Mouse (Mus musculus) retina, postnatal 1 day (tissue): ENCODE results near the gene Ccne1.

Experiments used
- DNase-seq: peaks from one replicate; pipeline ENCODE4 v3.0.0-alpha.2; 2012

Gene Ccne1

GRCm38 (mm10) chr7:38093101-38093500 is 14.2 kb downstream of the Ccne1 start:
- DNase-seq = peak; percentile 61

- DNase-seq = no peak
These were observed 17.2 kb downstream of the Ccne1 start for GRCm38 (mm10) chr7:38089930-38090675.

DNA sequence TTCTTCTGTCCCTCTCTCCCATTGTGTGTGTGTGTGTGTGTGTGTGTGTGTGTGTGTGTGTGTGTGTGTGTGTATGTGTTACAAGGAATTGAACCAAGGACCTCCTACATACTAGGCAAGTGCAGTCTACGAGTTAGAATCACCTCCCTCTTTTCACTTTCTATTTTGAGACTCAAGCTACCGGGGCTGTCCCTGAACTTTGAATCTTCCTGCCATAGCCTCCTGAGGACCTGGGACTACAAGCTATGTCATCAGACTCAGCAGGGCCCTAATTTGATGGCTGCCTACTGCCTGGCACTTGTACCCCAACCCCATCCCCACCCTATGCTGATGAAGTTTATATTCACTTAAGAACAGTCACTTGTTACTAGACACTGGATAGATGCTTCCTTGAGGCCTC is 18.9 kb downstream of the Ccne1 start:
- DNase-seq = no peak

DNA sequence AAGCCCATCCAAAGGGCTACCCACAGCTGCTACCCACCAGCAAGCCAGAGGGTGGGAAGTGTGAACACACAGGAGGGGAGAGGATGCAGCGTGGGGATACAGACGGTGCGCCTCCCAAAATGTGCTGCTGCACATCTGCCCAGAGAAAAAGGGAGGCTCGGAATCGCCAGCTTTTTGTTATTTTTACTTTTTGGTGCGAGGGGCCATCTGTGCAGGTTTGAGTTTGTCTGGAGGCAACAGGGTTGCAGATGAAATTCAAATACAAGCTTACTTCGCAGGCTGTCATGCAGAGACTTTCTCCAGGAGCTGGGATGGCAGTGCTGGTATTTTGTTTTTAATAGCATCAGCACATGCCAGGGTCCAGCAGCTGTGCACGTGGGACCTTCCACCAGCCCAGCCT is 19.5 kb downstream of the Ccne1 start:
- no peak for DNase-seq

GRCm38 (mm10) chr7:38086401-38086800 is 20.9 kb downstream of the Ccne1 start:
- no peak for DNase-seq

GRCm38 (mm10) chr7:38085573-38086211 is 21.6 kb downstream of the Ccne1 start:
- DNase-seq = peak; percentile 67

DNA sequence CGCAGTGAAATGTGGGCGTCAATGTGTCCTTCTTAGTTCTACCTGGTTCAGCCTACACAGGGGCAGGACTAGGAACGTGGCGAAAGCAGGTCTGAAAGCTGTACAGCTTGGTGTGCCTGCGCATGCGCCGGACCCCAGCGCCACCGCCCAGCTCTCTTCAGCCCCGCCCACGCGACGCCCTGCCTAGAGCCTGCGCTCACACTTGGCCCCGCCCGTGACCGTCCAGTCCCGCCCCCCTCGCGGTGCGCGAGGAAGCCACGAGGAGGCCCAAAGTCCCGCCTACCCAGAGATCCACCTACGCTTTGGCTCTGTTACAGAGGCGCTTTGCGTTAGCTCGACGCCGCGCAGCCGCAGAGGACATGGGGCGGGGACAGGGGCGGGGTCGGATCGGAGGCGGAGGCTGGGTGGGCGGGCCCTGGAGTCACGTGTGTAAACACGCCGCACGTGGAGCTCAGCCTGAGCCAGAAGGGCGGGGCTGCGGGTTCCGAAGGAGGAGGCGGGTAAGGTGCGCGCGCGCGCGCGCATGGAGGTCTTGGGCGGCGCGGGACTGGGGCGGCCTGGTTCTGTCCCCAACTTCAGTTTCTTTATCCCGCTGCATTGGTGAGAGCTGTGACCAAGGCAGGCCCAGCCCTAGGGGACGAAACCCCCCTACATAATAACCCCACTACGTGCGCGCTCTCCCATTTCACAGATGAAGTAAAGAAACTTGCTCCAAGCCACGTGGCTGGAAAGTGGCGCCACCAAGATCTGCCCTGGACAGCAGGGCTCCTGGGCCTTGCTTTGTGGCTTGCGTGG is 22.4 kb downstream of the Ccne1 start:
- DNase-seq = peak; percentile 99

DNA sequence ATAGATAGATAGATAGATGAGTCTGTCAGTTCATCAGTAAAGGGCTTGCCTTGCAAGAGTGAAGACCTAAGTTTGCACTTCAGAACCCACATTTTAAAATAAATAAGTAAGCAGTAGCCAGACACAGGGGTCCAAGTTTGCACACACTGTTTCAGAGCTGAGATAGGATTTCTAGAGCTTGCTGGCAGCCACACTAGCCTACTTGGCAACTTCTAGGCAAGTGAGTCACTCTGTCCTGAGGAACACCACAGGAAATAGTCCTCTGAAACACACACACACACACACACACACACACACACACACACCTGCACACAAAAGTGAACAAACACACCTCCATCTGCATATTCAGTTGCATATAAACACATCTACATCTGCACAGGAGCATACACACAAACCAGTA is 24.4 kb downstream of the Ccne1 start:
- no peak for DNase-seq

DNA sequence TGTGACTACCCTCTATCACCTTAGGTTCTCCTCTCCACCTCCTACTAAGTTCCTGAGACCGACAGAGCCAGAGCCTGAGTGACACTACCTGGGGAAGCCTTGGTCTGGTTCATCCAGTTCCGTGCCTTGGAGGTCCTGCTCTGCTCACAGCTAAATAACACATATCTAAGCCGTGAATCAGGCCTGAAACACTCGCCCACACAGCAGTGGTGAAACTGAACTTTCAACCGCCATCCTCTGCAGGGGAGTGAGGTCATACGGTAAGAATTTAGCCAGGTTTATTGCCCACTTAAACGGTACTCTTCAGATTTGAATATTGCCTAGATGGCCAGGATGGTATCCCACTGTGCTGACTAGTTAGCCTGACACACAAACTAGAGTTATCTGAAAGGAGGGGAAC is 30.1 kb downstream of the Ccne1 start:
- no peak for DNase-seq

GRCm38 (mm10) chr7:38075487-38075886 is 31.8 kb downstream of the Ccne1 start:
- peak; percentile 39 for DNase-seq

GRCm38 (mm10) chr7:38074920-38075319 is 32.4 kb downstream of the Ccne1 start:
- DNase-seq = no peak

- DNase-seq = peak; percentile 37
These were observed 32.8 kb downstream of the Ccne1 start for GRCm38 (mm10) chr7:38074514-38074913.

- peak; percentile 73 for DNase-seq
These were observed 33.6 kb downstream of the Ccne1 start for GRCm38 (mm10) chr7:38073782-38074181.

GRCm38 (mm10) chr7:38071065-38071464 is 36.3 kb downstream of the Ccne1 start:
- DNase-seq = no peak

DNA sequence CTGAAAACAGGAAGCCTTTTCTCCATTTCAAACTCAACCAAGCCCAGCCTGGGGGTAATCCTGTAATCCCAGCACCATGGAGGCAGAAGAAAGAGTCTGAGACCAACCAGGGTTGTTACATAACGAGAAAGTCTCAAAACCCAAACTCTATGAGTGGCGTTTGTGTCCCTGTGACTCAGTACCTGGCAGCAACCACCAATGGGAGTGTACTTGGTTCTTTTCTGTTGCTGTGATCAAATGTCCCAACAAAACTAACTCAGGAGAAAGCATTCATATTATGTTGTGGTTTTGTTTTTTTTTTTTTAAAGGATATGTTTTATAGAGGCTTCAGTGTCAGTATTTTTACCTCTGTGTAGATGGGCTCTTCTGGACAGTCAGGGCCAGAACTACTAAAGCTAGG is 36.7 kb downstream of the Ccne1 start:
- DNase-seq = no peak

DNA sequence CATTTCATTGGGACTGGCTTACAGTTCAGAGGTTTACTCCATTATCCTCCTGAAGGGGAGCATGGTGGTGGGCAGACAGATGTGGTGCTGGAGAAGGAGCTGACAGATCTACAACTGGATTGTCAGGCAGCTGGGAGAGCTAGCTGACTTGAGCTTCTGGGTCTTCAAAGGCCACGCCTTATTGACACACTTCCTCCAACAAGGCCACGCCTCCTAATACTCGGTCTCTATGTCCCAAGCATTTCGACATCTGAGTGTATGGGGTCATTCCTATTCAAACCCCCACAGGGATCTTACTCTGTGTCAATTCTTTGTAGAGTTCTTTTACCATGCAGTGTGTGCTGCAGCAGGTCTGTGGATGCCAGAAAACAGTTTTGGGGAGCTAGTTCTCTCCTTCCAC is 42.9 kb downstream of the Ccne1 start:
- DNase-seq = peak; percentile 32

DNA sequence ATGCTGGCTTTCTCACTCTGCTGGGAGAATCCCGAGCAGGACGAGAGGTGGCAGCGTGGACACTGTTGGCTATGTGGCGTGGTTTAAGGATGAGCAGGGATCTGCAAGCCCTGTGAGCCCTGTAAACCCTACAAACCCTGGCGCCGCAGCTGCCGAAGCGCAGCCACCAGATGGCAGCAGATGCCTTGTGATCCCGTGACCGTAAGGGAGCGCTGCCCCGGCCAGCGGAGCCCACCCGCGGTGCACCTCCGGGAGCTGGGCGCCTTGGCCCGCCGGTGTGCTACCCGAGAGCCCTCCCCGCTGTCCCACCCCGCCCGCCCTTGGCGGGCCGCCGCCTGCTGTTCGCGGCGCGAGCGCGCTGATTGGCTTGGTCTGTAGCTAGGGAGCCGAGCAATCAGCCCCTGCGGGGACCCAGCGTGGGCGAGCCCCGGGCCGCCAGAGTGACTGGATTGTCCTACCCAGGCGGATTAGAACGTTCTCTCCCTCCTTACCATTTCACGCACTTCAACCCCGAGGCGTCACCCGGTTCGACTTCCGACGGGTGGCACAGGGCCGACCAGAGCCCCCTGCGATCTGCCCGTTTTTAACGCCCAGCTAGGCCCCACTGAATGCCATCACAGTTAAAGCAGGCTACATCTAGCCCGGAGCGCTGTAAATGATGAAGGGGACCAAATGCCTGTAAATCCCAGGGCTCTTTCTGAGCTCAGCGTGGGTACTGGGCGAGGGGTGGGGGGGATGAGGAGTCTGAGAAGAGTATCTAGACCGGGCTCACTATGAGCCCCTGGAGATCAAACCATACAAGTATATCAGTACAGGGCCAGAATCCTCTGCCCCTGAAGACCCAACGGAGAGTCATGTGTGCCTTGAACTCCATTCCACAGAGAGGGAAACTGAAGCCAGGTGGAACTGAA is 46.0 kb downstream of the Ccne1 start:
- DNase-seq = peak; percentile 94

DNA sequence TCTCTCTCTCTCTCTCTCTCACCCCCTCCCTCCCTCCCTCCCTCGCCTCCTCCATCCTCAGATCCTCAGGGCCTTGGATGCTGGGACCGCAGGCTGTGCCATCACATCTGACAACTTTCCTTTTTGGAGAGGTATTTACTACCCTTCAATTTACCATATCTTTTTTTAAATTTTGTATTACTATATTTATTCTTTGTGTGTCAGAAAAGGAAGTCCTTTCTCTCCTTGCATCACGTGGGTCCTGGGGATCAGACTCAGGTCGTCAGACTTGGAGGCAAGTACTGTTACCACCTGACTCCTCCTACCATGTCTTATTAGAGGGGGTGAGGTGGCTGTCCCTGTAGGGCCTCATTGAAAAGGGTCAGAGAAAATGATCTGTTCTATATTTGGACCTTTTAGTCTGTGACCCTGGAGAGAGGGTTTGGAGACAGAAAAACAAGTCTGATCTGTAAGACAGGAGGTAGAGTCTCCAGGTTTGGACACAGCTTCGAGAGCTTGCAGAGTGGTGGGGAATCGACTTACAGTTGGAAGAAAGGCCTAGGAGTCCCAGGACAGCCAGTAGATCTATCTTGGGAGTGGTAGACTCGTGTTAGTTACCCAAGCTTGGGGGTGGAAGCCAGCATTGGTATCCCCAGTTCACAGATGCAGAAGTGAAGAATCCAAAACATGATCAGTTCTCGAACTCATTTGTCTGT is 47.6 kb downstream of the Ccne1 start:
- no peak for DNase-seq

DNA sequence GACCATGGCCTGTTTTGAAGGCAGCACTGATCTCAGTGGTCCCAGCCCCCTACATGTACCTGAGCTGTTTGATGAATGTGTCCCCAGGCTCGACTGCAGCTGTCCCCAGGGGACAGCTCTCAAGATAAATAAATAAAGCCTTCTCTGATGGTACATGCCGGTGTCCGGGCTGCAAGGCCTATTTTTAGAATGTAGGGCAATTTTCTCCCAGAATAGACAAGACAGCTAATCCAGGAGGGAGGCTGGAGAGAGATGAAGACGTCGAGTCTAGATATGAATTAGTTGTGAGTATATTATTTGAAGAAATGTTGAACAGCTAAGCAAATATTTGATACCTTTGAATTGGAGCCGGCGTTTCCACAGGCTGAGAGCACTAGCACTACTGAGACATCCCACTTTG is 48.2 kb downstream of the Ccne1 start:
- peak; percentile 66 for DNase-seq

DNA sequence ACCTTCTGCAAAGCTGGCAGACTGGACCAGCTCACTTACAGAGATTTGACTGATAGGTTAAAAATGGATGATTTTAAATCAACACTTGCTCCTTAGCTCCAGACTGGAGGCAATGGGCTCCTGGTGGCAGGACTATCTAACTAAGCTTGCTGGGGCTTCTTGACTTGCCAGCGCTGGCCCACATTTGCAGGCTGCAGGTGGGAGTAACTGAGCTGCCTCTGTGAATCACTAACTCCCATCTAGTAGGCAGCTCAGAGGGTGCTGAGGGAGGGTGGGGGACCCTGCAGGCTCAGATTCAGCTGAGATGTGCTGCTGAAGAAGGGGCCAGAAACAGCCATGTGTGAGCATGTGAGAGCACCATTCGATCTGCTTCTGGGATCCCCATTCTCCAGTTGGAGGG is 51.3 kb downstream of the Ccne1 start:
- no peak for DNase-seq

DNA sequence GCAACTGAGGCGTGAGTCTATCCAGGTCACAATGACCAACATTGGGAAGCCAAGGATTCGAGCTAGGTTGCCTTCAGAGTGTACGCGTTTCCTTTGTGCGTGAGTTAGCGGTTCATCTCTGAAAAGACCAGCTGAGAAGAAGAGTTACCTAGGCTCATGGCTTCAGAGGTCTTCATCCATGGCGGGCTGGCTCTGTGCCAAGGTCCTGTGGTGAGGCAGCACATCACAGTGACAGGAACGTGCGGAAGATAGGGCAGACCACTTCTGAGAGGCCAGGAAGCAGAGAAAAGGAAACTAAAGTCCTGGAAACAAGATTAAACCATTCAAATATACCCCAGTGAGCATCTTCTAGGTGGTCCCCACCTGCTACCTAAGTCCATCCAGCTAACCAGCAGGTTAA is 53.1 kb downstream of the Ccne1 start:
- no peak for DNase-seq
